Mouse (Mus musculus): ENCODE measurements around the gene Ano6. TPM values are rescaled to one million over a fixed set of nuclear protein-coding genes. Genes with fewer than 3 reads are reported as not detected.

The Ano6 gene
- total and polyA plus RNA-seq, 3 experiments, result 0.01 to 0.49 TPM; not detected in 1

DNA sequence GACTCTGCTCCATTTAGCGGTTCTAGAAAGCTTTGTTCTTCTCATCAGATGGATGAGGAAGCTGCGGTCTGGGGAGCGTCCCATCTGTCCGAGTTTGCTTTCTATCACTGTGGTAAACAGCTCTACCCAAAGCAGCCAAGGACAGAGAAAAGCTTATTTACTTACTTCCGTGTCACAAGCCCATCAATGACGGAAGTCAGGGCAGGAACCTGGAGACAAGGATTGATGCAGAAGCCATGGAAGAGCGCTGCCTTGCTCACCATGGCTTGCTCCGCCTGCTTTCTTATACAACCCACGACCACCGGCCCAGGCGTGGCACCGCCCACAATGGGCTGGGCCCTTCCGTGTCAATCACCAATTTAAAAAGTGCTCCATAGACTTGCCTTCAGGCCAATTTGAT, 18.3 kb upstream of the Ano6 start:
- peaks cover 2% of the 10 kb centered on the region; the same call in 1 of the 2 replicates for H3K4me1 ChIP-seq (ENCODE audit: insufficient read depth, low read depth, low read length)
- no peak overlapping the region for H3K4me3 ChIP-seq (ENCODE audit: low read depth, low read length)
- no peaks in the 10 kb centered on the region for H3K9me3 ChIP-seq (replicated peaks)
- no peaks in the 10 kb centered on the region for H3K36me3 ChIP-seq (replicated peaks)
- no peak for ATAC-seq (ENCODE audit: extremely low read depth, insufficient number of reproducible peaks, low FRiP score, poor library complexity, severe bottlenecking)
- DNase-seq (ENCODE audit: low spot score), result no peak
- H3K27me3 ChIP-seq (ENCODE audit: insufficient read depth, low read length), result peaks cover 16% of the 10 kb centered on the region
- no peak for TF ChIP-seq GATA1 (IDR thresholded peaks at IDR 0.05; ENCODE audit: borderline replicate concordance, low read length)
- TF ChIP-seq CTCF (IDR thresholded peaks at IDR 0.05; ENCODE audit: low read depth, low read length), result no peak

DNA sequence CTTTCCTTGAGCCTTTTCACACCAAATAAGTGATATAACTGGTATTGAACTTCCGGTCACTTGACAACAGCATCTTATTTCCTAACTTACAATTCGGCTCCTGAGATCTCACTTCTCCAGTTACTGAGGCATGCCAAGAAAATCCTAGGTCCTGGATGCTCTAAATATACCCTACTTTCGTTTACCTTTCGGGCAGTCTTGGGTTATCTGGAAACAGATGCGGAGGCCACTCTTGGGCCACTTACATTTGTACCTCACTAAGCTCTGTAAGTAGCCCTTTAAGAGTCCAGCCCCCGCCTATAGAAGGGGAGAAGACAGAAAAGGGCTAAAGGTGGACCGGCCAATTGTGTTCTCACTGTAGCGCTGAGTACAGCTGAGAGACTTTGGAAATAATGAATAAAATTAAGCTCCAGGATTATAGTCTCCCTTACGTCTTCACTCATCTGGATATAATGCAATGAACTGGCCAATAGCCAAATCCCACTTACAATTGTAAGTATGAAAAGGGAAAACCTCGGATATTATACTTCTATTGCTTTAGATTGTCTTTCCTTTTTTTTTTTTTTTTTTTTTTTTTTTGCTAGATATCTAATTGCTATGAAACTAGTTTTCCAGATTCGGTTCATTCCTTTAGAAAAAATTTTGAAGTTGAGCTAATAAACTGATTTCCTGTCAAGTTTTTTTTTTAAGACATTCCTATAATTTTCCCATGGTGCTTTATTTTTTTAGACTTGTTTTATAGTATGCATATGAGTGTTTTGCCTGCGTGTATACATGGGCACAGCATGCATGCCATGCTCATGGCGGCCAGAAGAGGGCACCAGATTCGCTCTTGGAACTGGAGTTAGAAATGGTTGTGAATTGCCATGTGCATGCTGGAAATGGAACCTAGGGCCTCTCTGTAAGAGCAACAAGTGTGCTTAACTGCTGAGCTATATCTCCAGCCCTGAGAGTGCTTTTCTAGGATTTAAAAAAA, 17.5 kb upstream of the Ano6 start:
- no peak overlapping the region for H3K4me3 ChIP-seq (ENCODE audit: low read depth, low read length)
- H3K36me3 ChIP-seq (replicated peaks), result no peaks in the 10 kb centered on the region
- H3K9me3 ChIP-seq (replicated peaks), result no peaks in the 10 kb centered on the region
- TF ChIP-seq GATA1 (IDR thresholded peaks at IDR 0.05; ENCODE audit: borderline replicate concordance, low read length) (no peak), POLR2AphosphoS5 (IDR thresholded peaks at IDR 0.05; ENCODE audit: insufficient replicate concordance, low read depth, low read length) (no peak), TAL1 (conservative IDR thresholded peaks at IDR 0.05; ENCODE audit: low read depth, low read length) (no peak), CTCF (IDR thresholded peaks at IDR 0.05; ENCODE audit: low read depth, low read length) (peak; percentile 93)
- H3K27me3 ChIP-seq (ENCODE audit: insufficient read depth, low read length), result peaks cover 12% of the 10 kb centered on the region
- no peak for DNase-seq (ENCODE audit: low spot score)
- ATAC-seq (ENCODE audit: extremely low read depth, insufficient number of reproducible peaks, low FRiP score, poor library complexity, severe bottlenecking), result peak; percentile 76
- no peaks in the 10 kb centered on the region for H3K4me1 ChIP-seq (ENCODE audit: insufficient read depth, low read depth, low read length)

DNA sequence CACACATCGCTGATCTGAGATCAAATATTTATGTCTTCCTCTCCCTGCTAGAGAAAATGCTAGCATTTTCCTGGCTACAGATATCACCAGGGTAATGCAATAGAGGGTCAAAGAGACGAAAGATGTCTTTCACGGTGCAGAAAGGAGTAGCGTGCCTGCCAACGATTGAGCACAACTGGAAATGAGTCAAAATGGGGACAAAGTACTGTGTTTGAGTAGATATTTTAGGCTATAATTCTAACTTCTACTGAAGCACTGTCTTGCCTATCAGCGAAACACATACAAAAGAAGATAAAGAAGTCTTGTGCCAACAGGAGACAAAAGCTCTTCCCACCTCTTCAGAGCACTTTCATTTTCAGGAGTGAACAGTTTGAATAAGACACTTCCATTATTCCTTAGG, 16.4 kb upstream of the Ano6 start:
- H3K4me1 ChIP-seq (ENCODE audit: insufficient read depth, low read depth, low read length), result no peaks in the 10 kb centered on the region
- no peak for ATAC-seq (ENCODE audit: extremely low read depth, insufficient number of reproducible peaks, low FRiP score, poor library complexity, severe bottlenecking)
- H3K36me3 ChIP-seq (replicated peaks), result no peaks in the 10 kb centered on the region
- peaks cover 5% of the 10 kb centered on the region for H3K27me3 ChIP-seq (ENCODE audit: insufficient read depth, low read length)
- H3K4me3 ChIP-seq (ENCODE audit: low read depth, low read length), result no peak overlapping the region
- DNase-seq (ENCODE audit: low spot score), result no peak
- no peaks in the 10 kb centered on the region for H3K9me3 ChIP-seq (replicated peaks)
- TF ChIP-seq TAL1 (conservative IDR thresholded peaks at IDR 0.05; ENCODE audit: low read depth, low read length), result no peak
- no peak for TF ChIP-seq GATA2 (IDR thresholded peaks at IDR 0.05; ENCODE audit: borderline replicate concordance, low read depth, low read length)

DNA sequence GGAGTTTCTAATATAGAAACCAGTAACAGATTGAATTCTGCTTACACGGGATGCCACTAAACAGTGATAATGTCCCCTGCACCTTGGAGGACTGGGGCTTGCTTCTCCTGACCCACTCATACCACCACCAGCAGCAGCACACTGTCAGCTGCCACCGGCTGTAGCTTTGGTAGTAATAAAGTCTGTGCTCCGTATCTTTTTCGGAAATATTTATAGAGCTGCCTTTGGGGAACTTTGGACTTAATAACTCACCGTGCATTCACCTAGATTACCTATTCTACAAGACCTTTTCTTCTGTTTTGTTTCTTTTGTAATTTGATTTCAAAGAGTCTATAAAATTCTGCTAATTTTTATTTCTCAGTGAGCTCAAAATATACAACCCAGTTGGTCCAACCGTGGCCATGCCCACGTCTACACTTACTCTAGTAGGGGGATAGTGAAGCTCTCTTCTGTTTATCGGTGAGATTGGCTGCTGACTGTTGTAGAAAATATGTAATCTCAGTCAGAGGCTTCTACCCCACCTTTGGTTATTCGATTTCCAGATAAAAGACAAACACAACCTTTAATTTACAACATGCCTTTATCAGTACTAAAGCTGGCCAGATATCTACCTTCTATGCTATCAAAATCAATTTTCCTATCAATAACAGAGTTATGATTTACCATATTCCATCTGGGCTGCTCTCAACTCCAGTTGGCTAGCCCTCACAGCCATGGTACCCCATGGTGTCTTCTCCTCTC, 15.8 kb upstream of the Ano6 start:
- TF ChIP-seq CTCF (IDR thresholded peaks at IDR 0.05; ENCODE audit: low read depth, low read length) (no peak), TAL1 (conservative IDR thresholded peaks at IDR 0.05; ENCODE audit: low read depth, low read length) (no peak), POLR2AphosphoS5 (IDR thresholded peaks at IDR 0.05; ENCODE audit: insufficient replicate concordance, low read depth, low read length) (no peak), GATA1 (IDR thresholded peaks at IDR 0.05; ENCODE audit: borderline replicate concordance, low read length) (no peak), GATA2 (IDR thresholded peaks at IDR 0.05; ENCODE audit: borderline replicate concordance, low read depth, low read length) (no peak)
- H3K36me3 ChIP-seq (replicated peaks), result no peaks in the 10 kb centered on the region
- DNase-seq (ENCODE audit: low spot score), result no peak
- ATAC-seq (ENCODE audit: extremely low read depth, insufficient number of reproducible peaks, low FRiP score, poor library complexity, severe bottlenecking), result no peak
- no peaks in the 10 kb centered on the region for H3K4me1 ChIP-seq (ENCODE audit: insufficient read depth, low read depth, low read length)
- H3K9me3 ChIP-seq (replicated peaks), result 0 out of 2 replicates have a peak, but pooled peaks cover under 1% of the 10 kb centered on the region
- H3K4me3 ChIP-seq (ENCODE audit: low read depth, low read length), result no peak overlapping the region
- H3K27me3 ChIP-seq (ENCODE audit: insufficient read depth, low read length), result no peaks in the 10 kb centered on the region; the same call in 1 of the 2 replicates

DNA sequence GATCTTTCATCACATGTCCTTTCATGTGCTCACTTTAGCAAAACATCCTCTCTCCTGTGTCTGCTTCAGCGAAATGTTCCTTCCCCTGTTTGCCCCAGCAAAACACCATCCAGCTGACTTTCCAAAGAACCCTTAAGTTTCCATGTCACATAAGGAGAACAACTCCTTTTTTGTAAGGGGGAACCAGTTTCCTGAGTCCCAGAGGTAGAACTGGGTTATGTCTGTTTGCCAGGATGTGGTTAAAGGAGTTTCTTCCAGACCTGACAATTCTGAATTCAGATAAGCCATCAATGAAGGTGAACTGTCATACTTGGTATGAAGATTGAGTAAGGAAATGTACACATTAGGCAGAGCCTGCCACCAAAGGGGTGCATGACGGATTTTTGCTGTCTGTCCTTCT, 12.9 kb upstream of the Ano6 start:
- Histone ChIP-seq H3K4me3 (ENCODE audit: low read depth, low read length) (no peak overlapping the region), H3K4me1 (ENCODE audit: insufficient read depth, low read depth, low read length) (no peaks in the 10 kb centered on the region), H3K27me3 (ENCODE audit: insufficient read depth, low read length) (no peaks in the 10 kb centered on the region; the same call in 1 of the 2 replicates), H3K36me3 (replicated peaks) (no peaks in the 10 kb centered on the region), H3K9me3 (replicated peaks) (0 out of 2 replicates have a peak, but pooled peaks cover 2% of the 10 kb centered on the region)
- no peak for DNase-seq (ENCODE audit: low spot score)
- TF ChIP-seq GATA1 (IDR thresholded peaks at IDR 0.05; ENCODE audit: borderline replicate concordance, low read length) (no peak), TAL1 (conservative IDR thresholded peaks at IDR 0.05; ENCODE audit: low read depth, low read length) (no peak), GATA2 (IDR thresholded peaks at IDR 0.05; ENCODE audit: borderline replicate concordance, low read depth, low read length) (no peak), POLR2AphosphoS5 (IDR thresholded peaks at IDR 0.05; ENCODE audit: insufficient replicate concordance, low read depth, low read length) (no peak), CTCF (IDR thresholded peaks at IDR 0.05; ENCODE audit: low read depth, low read length) (no peak)
- no peak for ATAC-seq (ENCODE audit: extremely low read depth, insufficient number of reproducible peaks, low FRiP score, poor library complexity, severe bottlenecking)

DNA sequence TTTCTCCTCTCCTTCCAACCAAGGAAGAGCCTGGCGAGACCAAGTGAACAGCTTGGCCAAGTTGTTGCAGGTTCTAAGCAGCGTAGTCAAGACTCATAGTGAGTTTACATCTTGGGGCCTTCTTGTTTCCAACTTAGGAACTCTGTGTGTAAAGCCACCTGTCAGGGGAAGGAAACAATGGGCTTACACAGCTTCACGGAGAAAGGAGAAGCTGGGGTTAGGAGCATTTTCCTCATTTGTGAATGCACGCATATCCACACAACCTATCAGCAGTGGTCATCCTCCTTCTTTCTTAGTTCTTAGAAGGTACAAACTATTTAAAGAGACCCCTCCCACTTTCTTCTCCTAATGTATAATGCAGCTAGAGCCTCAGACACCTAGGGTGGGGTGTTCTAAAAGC, 11.9 kb upstream of the Ano6 start:
- H3K9me3 ChIP-seq (replicated peaks), result 0 out of 2 replicates have a peak, but pooled peaks cover 2% of the 10 kb centered on the region
- no peaks in the 10 kb centered on the region for H3K4me1 ChIP-seq (ENCODE audit: insufficient read depth, low read depth, low read length)
- no peak overlapping the region for H3K4me3 ChIP-seq (ENCODE audit: low read depth, low read length)
- DNase-seq (ENCODE audit: low spot score) (no peak), ATAC-seq (ENCODE audit: extremely low read depth, insufficient number of reproducible peaks, low FRiP score, poor library complexity, severe bottlenecking) (no peak)
- H3K27me3 ChIP-seq (ENCODE audit: insufficient read depth, low read length), result no peaks in the 10 kb centered on the region; the same call in 1 of the 2 replicates
- no peaks in the 10 kb centered on the region for H3K36me3 ChIP-seq (replicated peaks)
- TF ChIP-seq CTCF (IDR thresholded peaks at IDR 0.05; ENCODE audit: low read depth, low read length) (no peak), GATA1 (IDR thresholded peaks at IDR 0.05; ENCODE audit: borderline replicate concordance, low read length) (no peak), POLR2AphosphoS5 (IDR thresholded peaks at IDR 0.05; ENCODE audit: insufficient replicate concordance, low read depth, low read length) (no peak), TAL1 (conservative IDR thresholded peaks at IDR 0.05; ENCODE audit: low read depth, low read length) (no peak), GATA2 (IDR thresholded peaks at IDR 0.05; ENCODE audit: borderline replicate concordance, low read depth, low read length) (no peak)
